Mouse (Mus musculus): ENCODE data around the gene Tmem147. TPM values are rescaled to one million over a fixed set of nuclear protein-coding genes. Genes with fewer than 3 reads are reported as not detected.

Gene Tmem147
- polyA plus RNA-seq, 1 experiment from 2014 or later: 221 TPM

- Histone ChIP-seq H3K9ac (ENCODE audit: low read length) (no peak overlapping the region), H3K27me3 (ENCODE audit: control insufficient read depth, insufficient read depth, low read length) (no peaks in the 10 kb centered on the region), H3K27ac (replicated peaks) (peak overlapping the region; percentile 56), H3K4me2 (replicated peaks; ENCODE audit: low read depth) (no peak overlapping the region), H3K4me3 (ENCODE audit: low read depth, low read length) (no peak overlapping the region), H3K36me3 (ENCODE audit: control insufficient read depth, insufficient read depth, low read length) (no peaks in the 10 kb centered on the region), H3K9me3 (ENCODE audit: control insufficient read depth, low read length) (no peaks in the 10 kb centered on the region), H3K4me1 (replicated peaks; ENCODE audit: control insufficient read depth, insufficient read depth) (no peaks in the 10 kb centered on the region)
- WGBS: 47% methylated on average over 8 of the region's 8 CpGs
- TF ChIP-seq EP300 (optimal IDR thresholded peaks at IDR 0.05): no peak
- TF ChIP-seq CTCF (IDR thresholded peaks at IDR 0.05; ENCODE audit: low read depth): no peak
- peak; percentile 87 for ATAC-seq (ENCODE audit: low FRiP score, low TSS enrichment)
- peak; percentile 78 for DNase-seq (ENCODE audit: low spot score)
These were observed 23.0 kb downstream of the Tmem147 start for GRCm38 (mm10) chr7:30706214-30706882.

- Histone ChIP-seq H3K4me1 (replicated peaks; ENCODE audit: control insufficient read depth, insufficient read depth) (no peaks in the 10 kb centered on the region), H3K4me2 (replicated peaks; ENCODE audit: low read depth) (no peak within 1 kb of the TSS), H3K27ac (replicated peaks) (0 out of 2 replicates have a peak within 1 kb of the TSS, but pooled peaks have one; percentile 49), H3K9me3 (ENCODE audit: control insufficient read depth, low read length) (no peaks in the 10 kb centered on the region), H3K9ac (ENCODE audit: low read length) (no peak within 1 kb of the TSS), H3K36me3 (ENCODE audit: control insufficient read depth, insufficient read depth, low read length) (no peaks in the 10 kb centered on the region), H3K4me3 (ENCODE audit: low read depth, low read length) (no peak within 1 kb of the TSS), H3K27me3 (ENCODE audit: control insufficient read depth, insufficient read depth, low read length) (no peaks in the 10 kb centered on the region)
- WGBS: 37% methylated on average over 9 of the region's 9 CpGs
- peak; percentile 71 for ATAC-seq (ENCODE audit: low FRiP score, low TSS enrichment)
- peak; percentile 84 for DNase-seq (ENCODE audit: low spot score)
- no peak; the same call in 1 of the 2 replicates for TF ChIP-seq CTCF (IDR thresholded peaks at IDR 0.05; ENCODE audit: low read depth)
- no peak for TF ChIP-seq EP300 (optimal IDR thresholded peaks at IDR 0.05)
These were observed 30.8 kb downstream of the Tmem147 start, which contains the start of gene 2200002J24Rik for GRCm38 (mm10) chr7:30698589-30698988. 2200002J24Rik (plus strand) TSS chr7:30698926.

- Histone ChIP-seq H3K4me3 (ENCODE audit: low read depth, low read length) (no peak overlapping the region), H3K36me3 (ENCODE audit: control insufficient read depth, insufficient read depth, low read length) (no peaks in the 10 kb centered on the region), H3K4me2 (replicated peaks; ENCODE audit: low read depth) (no peak overlapping the region), H3K4me1 (replicated peaks; ENCODE audit: control insufficient read depth, insufficient read depth) (no peaks in the 10 kb centered on the region), H3K27me3 (ENCODE audit: control insufficient read depth, insufficient read depth, low read length) (no peaks in the 10 kb centered on the region), H3K9me3 (ENCODE audit: control insufficient read depth, low read length) (no peaks in the 10 kb centered on the region), H3K9ac (ENCODE audit: low read length) (no peak overlapping the region), H3K27ac (replicated peaks) (0 out of 2 replicates have a peak overlapping the region, but pooled peaks have one; percentile 49)
- no peak for ATAC-seq (ENCODE audit: low FRiP score, low TSS enrichment)
- TF ChIP-seq EP300 (optimal IDR thresholded peaks at IDR 0.05): no peak
- TF ChIP-seq CTCF (IDR thresholded peaks at IDR 0.05; ENCODE audit: low read depth): no peak
- WGBS: 54% methylated on average over 5 of the region's 5 CpGs
- DNase-seq (ENCODE audit: low spot score): no peak
These were observed 31.2 kb downstream of the Tmem147 start for GRCm38 (mm10) chr7:30698101-30698500.

- peak overlapping the region; percentile 30; the same call in 1 of the 2 replicates for H3K27ac ChIP-seq (replicated peaks)
- H3K4me1 ChIP-seq (replicated peaks; ENCODE audit: control insufficient read depth, insufficient read depth): no peaks in the 10 kb centered on the region
- WGBS: 65% methylated on average over 6 of the region's 6 CpGs
- no peak overlapping the region for H3K4me2 ChIP-seq (replicated peaks; ENCODE audit: low read depth)
- TF ChIP-seq EP300 (optimal IDR thresholded peaks at IDR 0.05) (no peak), CTCF (IDR thresholded peaks at IDR 0.05; ENCODE audit: low read depth) (no peak)
- no peaks in the 10 kb centered on the region for H3K27me3 ChIP-seq (ENCODE audit: control insufficient read depth, insufficient read depth, low read length)
- H3K9me3 ChIP-seq (ENCODE audit: control insufficient read depth, low read length): no peaks in the 10 kb centered on the region
- no peaks in the 10 kb centered on the region for H3K36me3 ChIP-seq (ENCODE audit: control insufficient read depth, insufficient read depth, low read length)
- DNase-seq (ENCODE audit: low spot score) (no peak), ATAC-seq (ENCODE audit: low FRiP score, low TSS enrichment) (peak; percentile 57; the same call in 1 of the 2 replicates)
- no peak overlapping the region for H3K4me3 ChIP-seq (ENCODE audit: low read depth, low read length)
- H3K9ac ChIP-seq (ENCODE audit: low read length): no peak overlapping the region
These were observed 41.0 kb downstream of the Tmem147 start for GRCm38 (mm10) chr7:30688325-30688724.

- H3K27me3 ChIP-seq (ENCODE audit: control insufficient read depth, insufficient read depth, low read length): no peaks in the 10 kb centered on the region
- no peaks in the 10 kb centered on the region for H3K36me3 ChIP-seq (ENCODE audit: control insufficient read depth, insufficient read depth, low read length)
- no peak overlapping the region for H3K4me2 ChIP-seq (replicated peaks; ENCODE audit: low read depth)
- no peaks in the 10 kb centered on the region for H3K4me1 ChIP-seq (replicated peaks; ENCODE audit: control insufficient read depth, insufficient read depth)
- ATAC-seq (ENCODE audit: low FRiP score, low TSS enrichment) (no peak), DNase-seq (ENCODE audit: low spot score) (no peak)
- no peaks in the 10 kb centered on the region for H3K9me3 ChIP-seq (ENCODE audit: control insufficient read depth, low read length)
- TF ChIP-seq CTCF (IDR thresholded peaks at IDR 0.05; ENCODE audit: low read depth): no peak
- no peak for TF ChIP-seq EP300 (optimal IDR thresholded peaks at IDR 0.05)
- H3K9ac ChIP-seq (ENCODE audit: low read length): no peak overlapping the region
- no peak overlapping the region for H3K4me3 ChIP-seq (ENCODE audit: low read depth, low read length)
- H3K27ac ChIP-seq (replicated peaks): no peak overlapping the region
- WGBS: 90% methylated on average over 2 of the region's 2 CpGs
These were observed 45.9 kb downstream of the Tmem147 start for GRCm38 (mm10) chr7:30683425-30683824.

- WGBS: 51% methylated on average over 5 of the region's 5 CpGs
- H3K4me3 ChIP-seq (ENCODE audit: low read depth, low read length): no peak overlapping the region
These were observed 47.4 kb downstream of the Tmem147 start for GRCm38 (mm10) chr7:30681897-30682296.

More at GRCm38 (mm10) chr7:30681897-30682296, 47.4 kb downstream of the Tmem147 start:
- H3K27me3 ChIP-seq (ENCODE audit: control insufficient read depth, insufficient read depth, low read length): no peaks in the 10 kb centered on the region
- H3K36me3 ChIP-seq (ENCODE audit: control insufficient read depth, insufficient read depth, low read length): no peaks in the 10 kb centered on the region
- H3K4me1 ChIP-seq (replicated peaks; ENCODE audit: control insufficient read depth, insufficient read depth): no peaks in the 10 kb centered on the region
- ATAC-seq (ENCODE audit: low FRiP score, low TSS enrichment) (no peak), DNase-seq (ENCODE audit: low spot score) (no peak)
- H3K9ac ChIP-seq (ENCODE audit: low read length): no peak overlapping the region
- H3K4me2 ChIP-seq (replicated peaks; ENCODE audit: low read depth): no peak overlapping the region
- H3K27ac ChIP-seq (replicated peaks): no peak overlapping the region
- TF ChIP-seq CTCF (IDR thresholded peaks at IDR 0.05; ENCODE audit: low read depth) (no peak), EP300 (optimal IDR thresholded peaks at IDR 0.05) (no peak)
- H3K9me3 ChIP-seq (ENCODE audit: control insufficient read depth, low read length): no peaks in the 10 kb centered on the region

Measured in stomach, postnatal 0 days (tissue).